Mouse (Mus musculus): ENCODE data around the gene Tubb4a. TPM values are rescaled to one million over a fixed set of nuclear protein-coding genes. Genes with fewer than 3 reads are reported as not detected.
"Not testable (repeated sequence)": the region's sequence is repeated elsewhere in the genome, so short reads cannot be mapped to it uniquely, and the experiment has no call there.

The Tubb4a gene
- 2.4 and 2.9 TPM in 2 replicates for polyA plus RNA-seq (2012; ENCODE audit: insufficient read depth, insufficient read length, missing spikeins)

DNA sequence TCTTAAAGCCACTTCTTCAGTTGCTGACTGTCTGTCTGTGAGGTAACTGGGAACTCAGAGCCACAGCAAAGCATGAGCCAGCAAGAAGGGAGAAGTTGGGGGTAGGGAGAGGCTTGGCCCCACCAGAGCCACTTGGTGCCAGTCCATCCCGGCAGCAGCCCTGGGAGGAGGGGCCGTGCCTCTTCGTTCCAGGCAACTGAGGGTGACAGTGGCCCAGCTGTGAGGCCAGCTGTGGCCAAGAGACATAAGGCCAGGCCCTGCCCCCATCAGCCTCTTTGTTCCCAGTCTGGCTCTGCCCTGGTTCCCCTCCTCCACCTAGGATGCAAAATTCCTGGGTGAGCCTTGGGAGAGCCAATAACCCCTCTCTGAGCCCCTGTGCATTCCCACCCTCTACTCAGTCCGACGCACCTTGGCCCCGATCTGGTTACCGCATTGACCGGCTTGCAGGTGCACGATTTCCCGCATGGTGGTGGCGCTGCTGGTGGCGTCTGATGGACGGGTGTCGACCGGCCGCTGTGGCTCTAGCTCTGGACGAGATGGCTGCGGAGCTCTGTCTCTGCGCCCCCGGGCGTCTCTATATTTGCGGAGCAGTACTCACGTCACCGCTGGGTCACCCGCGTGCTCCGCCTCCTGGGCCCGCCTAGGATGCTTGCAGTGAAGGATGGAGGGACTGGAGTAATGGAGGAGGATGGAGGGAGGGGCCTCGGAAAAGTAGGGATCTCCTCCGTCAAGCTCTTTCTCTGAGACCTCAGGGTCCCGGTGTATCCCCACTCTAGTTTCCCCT is at the start of gene Tubb4a:
Tubb4a (minus strand) TSS at position 734 of the 784 bp plus-strand sequence.
- Histone ChIP-seq H3K4me1 (ENCODE audit: control insufficient read depth, insufficient read depth, insufficient read length, low read length) (no peaks in the 10 kb centered on the region), H3K27ac (replicated peaks; ENCODE audit: low read depth, low read length) (no peak within 1 kb of the TSS), H3K4me3 (ENCODE audit: insufficient read depth, low read depth, low read length) (peak within 1 kb of the TSS; percentile 32)

DNA sequence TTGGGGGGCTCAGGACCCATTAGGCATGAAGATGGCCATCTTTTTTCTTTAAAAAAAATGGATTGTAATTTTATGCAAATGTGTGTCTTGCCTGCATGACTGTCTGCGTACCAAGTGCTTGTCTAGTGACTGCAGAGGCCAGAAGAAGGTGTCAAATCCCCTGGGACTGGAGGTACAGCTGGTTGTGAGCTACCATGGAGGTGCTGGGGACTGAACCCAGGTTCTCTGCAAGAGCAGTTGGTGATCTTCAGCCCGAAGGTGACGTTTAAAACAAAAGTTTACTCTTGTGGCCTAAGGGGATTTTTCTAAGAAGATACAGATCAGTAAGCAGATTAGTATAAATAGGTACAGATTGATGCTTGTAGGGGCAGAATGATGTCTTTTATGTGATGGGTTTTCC is 48.1 kb upstream of the Tubb4a start:
- no peak overlapping the region for H3K4me3 ChIP-seq (ENCODE audit: insufficient read depth, low read depth, low read length)
- no peaks in the 10 kb centered on the region for H3K4me1 ChIP-seq (ENCODE audit: control insufficient read depth, insufficient read depth, insufficient read length, low read length)
- no peak overlapping the region for H3K27ac ChIP-seq (replicated peaks; ENCODE audit: low read depth, low read length)

DNA sequence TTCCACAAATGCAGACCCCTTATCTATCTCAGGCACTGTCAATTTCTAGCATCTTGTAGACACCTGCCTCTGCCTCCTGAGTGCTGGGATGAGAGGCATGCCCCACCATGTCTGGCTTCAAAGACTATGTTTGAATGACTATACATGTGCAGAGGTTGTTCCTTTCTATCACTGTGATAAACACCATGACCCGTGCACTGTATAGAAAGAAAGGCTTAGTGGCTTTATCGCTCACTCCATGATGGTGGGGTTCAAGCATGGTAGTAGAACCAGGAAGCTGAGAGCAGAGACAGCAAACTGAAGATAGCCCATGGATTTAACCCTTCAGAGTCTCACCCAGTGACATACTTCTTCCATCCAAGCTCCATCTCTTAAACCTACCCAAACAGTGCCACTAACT is 47.1 kb upstream of the Tubb4a start:
- no peak overlapping the region for H3K4me3 ChIP-seq (ENCODE audit: insufficient read depth, low read depth, low read length)
- H3K4me1 ChIP-seq (ENCODE audit: control insufficient read depth, insufficient read depth, insufficient read length, low read length), result no peaks in the 10 kb centered on the region
- no peak overlapping the region for H3K27ac ChIP-seq (replicated peaks; ENCODE audit: low read depth, low read length)

DNA sequence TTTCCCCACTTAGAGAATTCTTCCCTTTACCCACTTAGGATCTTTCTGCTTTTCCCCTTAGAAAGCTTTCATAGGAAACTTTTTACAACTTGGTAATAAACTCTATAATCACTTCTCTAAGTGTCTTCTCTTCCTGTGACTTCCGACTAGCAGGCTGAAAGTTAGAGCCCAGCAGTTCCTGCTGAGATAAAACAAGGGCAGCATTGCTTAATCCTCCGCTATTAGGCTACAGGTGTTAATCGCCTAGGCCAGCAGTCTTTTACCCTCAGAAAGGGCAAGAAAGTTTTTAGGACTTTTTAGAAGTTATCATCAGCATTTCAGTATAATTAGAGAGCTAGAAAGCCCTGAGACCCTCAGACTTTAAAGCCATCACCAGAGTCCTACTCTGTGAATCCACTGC is 46.4 kb upstream of the Tubb4a start:
- H3K27ac ChIP-seq (replicated peaks; ENCODE audit: low read depth, low read length); H3K4me1 ChIP-seq (ENCODE audit: control insufficient read depth, insufficient read depth, insufficient read length, low read length): not testable (repeated sequence)

DNA sequence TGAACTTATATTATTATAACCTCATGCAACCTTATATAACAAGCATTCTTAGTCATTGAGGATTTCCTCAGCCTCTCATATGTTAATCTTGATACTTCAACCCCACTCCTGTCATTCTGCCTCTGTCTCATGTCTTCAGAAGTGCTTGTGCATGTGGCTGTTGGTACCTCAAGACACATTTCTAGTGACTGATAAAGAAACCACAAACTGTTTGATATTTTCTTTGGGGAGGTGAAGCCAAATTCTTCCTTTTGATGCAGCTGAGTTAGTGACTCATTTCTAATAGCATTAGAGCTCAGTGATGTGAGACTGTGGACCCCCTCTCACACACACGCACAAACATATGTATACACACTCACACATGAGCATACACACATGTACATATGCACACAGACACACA is 44.2 kb upstream of the Tubb4a start:
- no peak overlapping the region for H3K4me3 ChIP-seq (ENCODE audit: insufficient read depth, low read depth, low read length)
- no peak overlapping the region for H3K27ac ChIP-seq (replicated peaks; ENCODE audit: low read depth, low read length)
- no peaks in the 10 kb centered on the region for H3K4me1 ChIP-seq (ENCODE audit: control insufficient read depth, insufficient read depth, insufficient read length, low read length)

More for the DNA sequence above, 46.4 kb upstream of the Tubb4a start:
- H3K4me3 ChIP-seq (ENCODE audit: insufficient read depth, low read depth, low read length), result not testable (repeated sequence)

DNA sequence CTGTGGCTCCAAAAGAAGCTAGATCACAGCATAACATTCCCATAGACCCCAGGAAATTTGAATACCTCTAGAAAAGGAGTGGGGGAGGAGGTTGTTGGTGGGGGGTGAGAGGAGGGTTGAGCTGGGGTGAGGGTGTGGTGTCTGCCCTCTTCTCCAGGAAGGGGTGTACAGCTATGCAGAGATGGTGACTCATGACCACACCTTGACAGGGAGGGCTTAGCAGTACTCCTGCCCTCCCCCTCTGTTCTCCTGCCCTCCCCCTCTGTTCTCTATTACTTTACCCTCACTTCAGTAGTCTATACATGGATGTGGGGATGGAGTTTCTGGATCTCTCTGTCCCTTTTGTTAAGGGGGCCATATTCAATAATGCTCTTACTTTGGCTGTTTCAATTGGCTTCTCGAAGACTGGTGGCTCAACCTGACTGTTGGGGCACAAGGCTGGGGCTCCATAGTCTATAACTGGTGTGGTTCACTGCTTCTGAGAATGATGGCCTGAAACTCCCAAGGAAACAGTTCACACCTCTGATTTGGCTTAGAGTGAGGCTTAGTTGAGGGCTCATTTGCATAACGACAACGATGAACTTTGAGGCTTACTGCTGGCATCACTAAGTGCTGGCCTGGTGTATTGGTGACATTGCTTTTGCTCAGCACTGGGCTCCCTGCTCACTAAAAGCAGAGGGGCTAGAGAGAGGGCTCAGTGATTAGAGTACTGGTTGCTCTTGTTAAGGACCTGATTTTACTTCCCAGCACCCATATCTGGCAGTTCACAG is 38.5 kb upstream of the Tubb4a start:
- no peak overlapping the region for H3K4me3 ChIP-seq (ENCODE audit: insufficient read depth, low read depth, low read length)
- no peaks in the 10 kb centered on the region for H3K4me1 ChIP-seq (ENCODE audit: control insufficient read depth, insufficient read depth, insufficient read length, low read length)
- H3K27ac ChIP-seq (replicated peaks; ENCODE audit: low read depth, low read length), result no peak overlapping the region

DNA sequence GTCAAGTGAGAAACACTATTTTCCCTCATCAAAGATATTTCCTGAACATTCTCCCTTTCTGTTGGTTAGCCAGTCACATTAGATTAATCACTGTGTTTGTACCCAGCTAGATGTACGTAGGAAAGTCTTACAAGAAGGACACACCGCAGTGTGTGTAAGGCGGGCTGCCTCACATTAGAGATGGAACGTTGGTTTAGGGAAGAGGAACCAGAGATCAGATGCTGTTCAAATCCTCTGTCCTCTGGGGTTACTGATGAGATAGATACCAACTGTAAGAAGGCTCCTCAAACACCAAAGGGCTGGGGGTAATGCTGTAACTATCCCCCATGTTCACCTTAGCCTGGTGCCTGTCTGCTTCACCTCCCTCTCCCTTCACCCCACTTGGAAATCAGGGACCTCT is 37.2 kb upstream of the Tubb4a start:
- Histone ChIP-seq H3K27ac (replicated peaks; ENCODE audit: low read depth, low read length) (no peak overlapping the region), H3K4me3 (ENCODE audit: insufficient read depth, low read depth, low read length) (no peak overlapping the region), H3K4me1 (ENCODE audit: control insufficient read depth, insufficient read depth, insufficient read length, low read length) (no peaks in the 10 kb centered on the region)

DNA sequence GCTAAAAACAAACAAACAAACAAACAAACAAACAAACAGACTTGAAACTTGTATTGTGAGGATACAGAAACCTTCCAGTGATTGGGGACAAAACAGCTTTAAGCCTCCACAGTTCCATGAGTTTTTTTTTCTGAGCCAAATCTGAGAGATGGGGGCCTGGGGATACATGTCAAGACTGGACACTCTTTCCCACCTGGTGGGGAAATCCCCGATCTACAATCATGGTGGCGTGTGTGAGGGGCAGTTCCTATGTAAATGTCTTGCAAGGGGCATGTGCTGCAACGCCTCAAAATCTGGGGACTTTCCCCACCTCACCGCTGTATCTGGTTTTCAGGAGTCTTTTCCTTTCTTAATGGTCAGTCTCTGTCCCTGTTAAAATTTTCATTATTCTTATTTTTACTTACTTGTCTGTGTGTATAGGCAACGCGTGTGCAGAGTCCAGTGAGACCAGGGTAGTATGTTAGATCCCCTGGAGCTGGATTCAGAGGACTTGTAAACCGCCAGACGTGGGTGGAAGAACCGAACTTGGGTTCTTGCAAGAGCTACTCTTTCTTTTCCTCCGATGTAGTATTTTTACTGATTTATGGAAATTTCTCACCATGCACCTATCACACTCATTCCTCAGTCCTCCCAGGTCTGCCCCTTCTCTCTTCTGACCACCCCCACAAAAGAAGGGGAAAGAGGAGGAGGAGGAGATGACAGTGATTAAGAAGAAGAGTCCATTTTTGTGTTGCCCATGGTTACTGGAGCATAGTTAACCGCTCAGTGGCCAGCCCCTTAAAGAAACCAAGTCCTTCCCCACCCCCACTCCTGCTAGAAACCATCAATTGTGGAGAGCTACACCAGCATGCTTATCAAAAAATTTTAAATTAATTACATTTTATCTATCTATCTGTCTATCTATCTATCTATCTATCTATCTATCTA is 35.9 kb upstream of the Tubb4a start:
- H3K27ac ChIP-seq (replicated peaks; ENCODE audit: low read depth, low read length), result no peak overlapping the region
- H3K4me1 ChIP-seq (ENCODE audit: control insufficient read depth, insufficient read depth, insufficient read length, low read length), result no peaks in the 10 kb centered on the region
- H3K4me3 ChIP-seq (ENCODE audit: insufficient read depth, low read depth, low read length), result no peak overlapping the region

DNA sequence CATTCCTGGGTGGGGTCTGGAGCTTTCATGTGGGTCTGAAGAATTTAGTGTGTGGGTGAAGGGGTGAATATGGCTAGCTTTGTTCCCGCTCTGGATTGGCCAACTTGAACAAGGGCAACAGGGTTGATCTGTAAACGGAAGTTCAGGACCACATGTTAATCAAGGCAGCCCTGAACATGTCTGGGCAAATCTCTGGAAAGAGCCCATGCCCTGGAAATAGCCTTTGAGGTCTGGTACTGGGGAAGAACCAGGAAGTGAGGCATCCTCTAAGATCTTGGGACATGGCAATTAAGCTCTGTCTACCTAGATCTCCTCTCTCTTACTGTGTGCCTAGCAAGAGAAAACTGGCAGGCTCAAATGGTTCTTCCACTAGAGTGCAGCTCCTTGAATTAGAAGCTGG is 34.3 kb upstream of the Tubb4a start:
- no peaks in the 10 kb centered on the region for H3K4me1 ChIP-seq (ENCODE audit: control insufficient read depth, insufficient read depth, insufficient read length, low read length)
- H3K4me3 ChIP-seq (ENCODE audit: insufficient read depth, low read depth, low read length), result no peak overlapping the region
- no peak overlapping the region for H3K27ac ChIP-seq (replicated peaks; ENCODE audit: low read depth, low read length)

DNA sequence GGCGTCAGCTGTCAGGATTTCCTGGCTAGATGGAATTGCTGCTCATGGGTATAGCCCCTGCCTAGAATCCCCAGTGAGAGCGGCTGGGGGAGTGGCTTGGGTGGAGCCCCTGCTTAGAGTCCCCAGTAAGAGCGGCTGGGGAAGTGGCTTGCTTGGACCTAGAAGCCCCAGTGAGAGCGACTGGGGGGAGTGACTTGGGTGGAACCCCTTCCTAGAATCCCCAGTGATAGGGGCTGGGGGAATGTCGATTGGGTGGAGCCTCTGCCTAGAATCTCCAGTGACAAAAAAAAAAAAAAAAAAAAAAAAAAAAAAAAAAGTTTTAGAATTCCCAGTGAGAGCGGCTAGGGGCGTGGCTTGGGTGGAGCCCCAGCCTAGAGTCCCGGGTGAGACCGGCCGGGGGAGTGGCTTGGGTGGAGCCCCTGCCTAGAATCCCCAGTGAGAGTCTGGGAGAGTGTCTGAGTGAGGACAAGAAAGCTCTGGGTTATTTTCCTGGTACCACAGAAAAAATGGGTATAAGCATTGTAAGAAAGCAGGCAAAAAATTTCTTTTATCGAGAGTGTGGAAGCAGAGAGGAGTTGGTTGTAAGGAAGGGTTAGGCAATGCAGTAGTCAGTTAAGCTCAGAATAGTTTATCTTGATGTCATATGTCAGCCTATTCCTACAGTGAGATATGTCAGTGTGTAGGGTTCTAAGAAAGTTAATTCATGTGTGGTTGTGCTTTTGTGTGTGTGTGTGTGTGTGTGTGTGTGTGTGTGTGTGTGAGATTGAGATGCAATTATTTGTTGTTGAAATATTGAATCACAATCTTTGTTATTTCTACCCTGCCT is 31.2 kb upstream of the Tubb4a start:
- Histone ChIP-seq H3K4me1 (ENCODE audit: control insufficient read depth, insufficient read depth, insufficient read length, low read length) (no peaks in the 10 kb centered on the region), H3K4me3 (ENCODE audit: insufficient read depth, low read depth, low read length) (no peak overlapping the region), H3K27ac (replicated peaks; ENCODE audit: low read depth, low read length) (no peak overlapping the region)

DNA sequence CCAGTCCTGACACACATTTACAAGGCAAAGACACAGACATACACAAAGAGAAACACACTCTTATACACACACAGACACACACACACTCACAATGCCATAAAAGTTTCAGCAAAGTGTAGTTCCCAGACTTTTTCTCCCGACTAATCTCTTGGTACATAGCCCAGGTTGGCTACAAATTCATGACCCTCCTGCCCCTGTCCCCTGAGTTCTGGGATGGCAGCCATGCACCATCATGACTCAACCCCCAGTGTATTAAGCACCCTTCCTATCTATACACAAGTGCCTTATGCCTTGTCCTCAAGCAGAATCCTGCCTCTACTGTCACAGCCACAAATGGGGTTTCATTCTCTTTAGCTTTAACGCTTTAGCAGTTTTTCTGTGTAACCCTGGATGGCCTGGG is 29.2 kb upstream of the Tubb4a start:
- no peaks in the 10 kb centered on the region for H3K4me1 ChIP-seq (ENCODE audit: control insufficient read depth, insufficient read depth, insufficient read length, low read length)
- H3K4me3 ChIP-seq (ENCODE audit: insufficient read depth, low read depth, low read length), result no peak overlapping the region
- no peak overlapping the region for H3K27ac ChIP-seq (replicated peaks; ENCODE audit: low read depth, low read length)

DNA sequence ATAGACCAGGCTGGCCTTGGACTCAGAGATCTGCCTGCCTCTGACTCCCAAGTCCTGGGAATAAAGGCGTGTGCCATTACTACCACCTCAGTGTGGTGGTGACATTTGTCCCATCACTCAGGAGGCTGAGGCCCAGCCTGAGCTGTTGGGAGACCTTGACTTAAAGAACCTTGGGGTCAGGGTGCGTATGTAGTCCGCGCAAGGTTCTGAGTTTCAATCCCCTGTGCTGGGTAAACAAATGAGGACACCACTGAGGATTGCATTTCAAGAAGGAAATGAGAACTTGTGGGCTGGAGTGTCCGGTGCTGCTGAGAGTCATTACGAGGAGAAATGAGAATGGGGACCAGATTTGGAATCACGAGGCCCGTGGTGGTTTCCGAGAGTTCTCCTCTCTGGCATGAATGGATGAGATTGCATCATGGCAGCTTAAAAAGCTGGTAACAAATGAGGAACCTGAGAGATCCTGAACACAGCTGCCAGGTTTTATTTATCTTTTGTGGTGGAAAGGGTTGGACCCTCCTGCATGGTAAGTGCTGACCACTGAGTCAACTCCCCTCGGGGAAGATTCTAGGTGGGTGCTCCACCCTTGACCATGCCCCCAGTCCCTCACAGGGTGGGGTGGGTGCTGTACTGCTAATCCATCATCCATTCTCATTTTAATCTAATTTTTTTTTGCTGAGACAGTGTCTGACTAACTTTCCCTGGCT is 25.3 kb upstream of the Tubb4a start:
- Histone ChIP-seq H3K4me3 (ENCODE audit: insufficient read depth, low read depth, low read length) (no peak overlapping the region), H3K4me1 (ENCODE audit: control insufficient read depth, insufficient read depth, insufficient read length, low read length) (no peaks in the 10 kb centered on the region), H3K27ac (replicated peaks; ENCODE audit: low read depth, low read length) (no peak overlapping the region)

DNA sequence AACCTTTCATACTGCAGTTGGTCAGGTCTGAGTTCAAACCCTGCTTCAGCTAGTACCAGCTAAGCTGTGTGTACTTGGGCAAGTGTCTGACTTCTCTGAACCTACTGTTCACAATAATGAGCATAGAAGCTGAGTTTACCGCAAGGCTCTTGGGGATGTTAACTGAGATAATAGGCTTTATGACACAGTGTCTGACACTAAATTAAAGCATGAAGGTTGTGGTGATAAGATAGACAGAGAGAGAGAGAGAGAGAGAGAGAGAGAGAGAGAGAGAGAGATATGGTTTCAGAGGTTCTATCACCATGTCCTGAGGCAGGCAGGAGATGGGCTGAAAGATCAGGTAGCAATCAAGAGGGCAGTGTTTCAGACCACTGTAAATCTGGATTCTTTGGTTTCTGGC is 22.4 kb upstream of the Tubb4a start:
- Histone ChIP-seq H3K4me1 (ENCODE audit: control insufficient read depth, insufficient read depth, insufficient read length, low read length) (no peaks in the 10 kb centered on the region), H3K27ac (replicated peaks; ENCODE audit: low read depth, low read length) (no peak overlapping the region), H3K4me3 (ENCODE audit: insufficient read depth, low read depth, low read length) (no peak overlapping the region)

DNA sequence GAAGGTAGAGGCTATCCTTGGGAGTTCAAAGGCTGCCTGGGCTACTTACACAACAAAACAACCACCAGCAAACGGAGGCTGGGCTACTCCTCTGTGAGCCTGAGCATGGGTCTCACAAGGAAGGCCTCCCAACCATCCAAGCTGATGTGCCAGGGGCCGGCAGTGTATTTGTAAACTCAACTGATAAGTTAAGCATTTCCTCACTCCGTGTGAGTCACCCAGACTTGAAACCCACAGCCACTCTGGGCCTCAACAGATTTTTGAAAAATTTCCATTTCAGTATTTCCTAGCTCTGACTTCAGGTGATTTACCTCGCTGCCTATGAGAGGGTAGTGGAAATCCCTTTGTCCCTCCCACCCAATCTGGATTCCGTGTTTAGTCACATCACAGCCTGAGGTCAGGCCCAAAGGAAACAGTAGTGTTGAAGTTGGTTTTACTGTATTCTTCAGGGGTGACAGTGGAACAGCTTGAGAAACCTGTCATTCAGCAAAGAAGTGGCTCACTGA is 21.1 kb upstream of the Tubb4a start:
- H3K4me1 ChIP-seq (ENCODE audit: control insufficient read depth, insufficient read depth, insufficient read length, low read length), result peaks cover 2% of the 10 kb centered on the region; the same call in 1 of the 2 replicates
- H3K4me3 ChIP-seq (ENCODE audit: insufficient read depth, low read depth, low read length), result no peak overlapping the region
- H3K27ac ChIP-seq (replicated peaks; ENCODE audit: low read depth, low read length), result no peak overlapping the region

Measured in brown adipose tissue, adult 24 weeks (tissue).